13 mouse cellular contexts compared by ENCODE assay signal in genomic region chr9:46600803-46601202, GRCm38 (mm10).
A peak's percentile ranks its signal among the peaks of the same experiment; 100 is the strongest.
DNase-seq lines count a peak whose midpoint lies in the region; ATAC-seq lines count a peak whose summit lies in the region.
"Had no signal": no experiment of that assay in that cellular context is flagged by ENCODE, and none has a peak within 500 bp of the region (broad histone marks: within the 10 kb centered on the region; RNA-seq: fewer than 3 reads in every experiment).

No protein-coding gene starts in this region.

- no peak for DNase-seq in heart, postnatal 4 days
- DNase-seq in adrenal gland, adult 18-20 months (ENCODE audit: low spot score in 2 of 2) = no peak
- DNase-seq: cerebellum, adult 18-20 months; heart, adult 18-20 months; lung, adult 2 months had no signal

- 55% methylated on average over 9 of the region's 9 CpGs for WGBS in heart, embryonic 15.5 days
- 92% methylated on average over 9 of the region's 9 CpGs for WGBS in forebrain, embryonic 12.5 days
- WGBS in neural tube, embryonic 15.5 days = 78% methylated on average over 9 of the region's 9 CpGs

- H3K27ac ChIP-seq in heart, embryonic 15.5 days = peak overlapping the region; percentile 54
- peak overlapping the region; percentile 69 for H3K27ac ChIP-seq in forebrain, embryonic 12.5 days
- H3K27ac ChIP-seq in neural tube, embryonic 15.5 days (replicated peaks) = peak overlapping the region; percentile 56
- H3K27ac ChIP-seq: kidney, postnatal 0 days had no signal

- ATAC-seq in heart, embryonic 15.5 days (replicated peaks; ENCODE audit: insufficient number of reproducible peaks, insufficient read depth, low FRiP score, low read depth) = no peak; the same call in 1 of the 2 replicates
- no peak for ATAC-seq in megakaryocyte, adult 5-6 weeks (ENCODE audit: poor library complexity, severe bottlenecking)
- ATAC-seq in forebrain, embryonic 12.5 days (ENCODE audit: low FRiP score) = no peak
- no peak for ATAC-seq in neural tube, embryonic 15.5 days (ENCODE audit: low FRiP score)
- ATAC-seq: CD4-positive, CD25-positive, alpha-beta regulatory T cell, adult 4 months; intestine, postnatal 0 days had no signal

- no peak overlapping the region for H3K4me3 ChIP-seq in heart, embryonic 15.5 days
- H3K4me3 ChIP-seq in megakaryocyte, embryonic 14.5 days (replicated peaks) = peak overlapping the region; percentile 21
- no peak overlapping the region for H3K4me3 ChIP-seq in forebrain, embryonic 12.5 days (replicated peaks)
- no peak overlapping the region for H3K4me3 ChIP-seq in neural tube, embryonic 15.5 days (replicated peaks)

- H3K27me3 ChIP-seq in heart, embryonic 15.5 days = peaks cover 12% of the 10 kb centered on the region
- no peaks in the 10 kb centered on the region for H3K27me3 ChIP-seq in megakaryocyte, embryonic 14.5 days (replicated peaks)
- H3K27me3 ChIP-seq in forebrain, embryonic 12.5 days = no peaks in the 10 kb centered on the region
- no peaks in the 10 kb centered on the region for H3K27me3 ChIP-seq in neural tube, embryonic 15.5 days (replicated peaks)

- no peaks in the 10 kb centered on the region for H3K36me3 ChIP-seq in heart, embryonic 15.5 days
- H3K36me3 ChIP-seq in megakaryocyte, embryonic 14.5 days (replicated peaks; ENCODE audit: low read length) = no peaks in the 10 kb centered on the region
- H3K36me3 ChIP-seq in forebrain, embryonic 12.5 days (replicated peaks) = no peaks in the 10 kb centered on the region
- H3K36me3 ChIP-seq in neural tube, embryonic 15.5 days = no peaks in the 10 kb centered on the region

- H3K4me2 ChIP-seq in heart, embryonic 15.5 days = peak overlapping the region; percentile 26
- no peak overlapping the region for H3K4me2 ChIP-seq in forebrain, embryonic 12.5 days
- no peak overlapping the region for H3K4me2 ChIP-seq in neural tube, embryonic 15.5 days

- peaks cover 11% of the 10 kb centered on the region for H3K4me1 ChIP-seq in heart, embryonic 15.5 days (replicated peaks)
- H3K4me1 ChIP-seq in megakaryocyte, embryonic 14.5 days = no peaks in the 10 kb centered on the region
- H3K4me1 ChIP-seq in forebrain, embryonic 12.5 days = peaks cover 32% of the 10 kb centered on the region
- peaks cover 28% of the 10 kb centered on the region for H3K4me1 ChIP-seq in neural tube, embryonic 15.5 days

- no peaks in the 10 kb centered on the region for H3K9me3 ChIP-seq in heart, embryonic 15.5 days (replicated peaks)
- peaks cover 18% of the 10 kb centered on the region for H3K9me3 ChIP-seq in megakaryocyte, embryonic 14.5 days
- no peaks in the 10 kb centered on the region for H3K9me3 ChIP-seq in forebrain, embryonic 12.5 days
- H3K9me3 ChIP-seq in neural tube, embryonic 15.5 days (replicated peaks) = no peaks in the 10 kb centered on the region

- H3K9ac ChIP-seq in heart, embryonic 15.5 days = no peak overlapping the region
- H3K9ac ChIP-seq in forebrain, embryonic 12.5 days = no peak overlapping the region
- H3K9ac ChIP-seq in neural tube, embryonic 15.5 days (replicated peaks) = no peak overlapping the region
